Mouse (Mus musculus) E14TG2a.4 (cell line): ENCODE measurements around the gene Celf5.

Experiments
- CTCF ChIP-seq: conservative IDR thresholded peaks from 2 replicates; pipeline ENCODE4 v1.5.1; 2014; ENCODE audit warnings: low read length
- NANOG ChIP-seq: IDR thresholded peaks from 2 replicates; pipeline ENCODE4 v1.6.1; 2014; ENCODE audit warnings: borderline replicate concordance, low read length, mixed read lengths
- POU5F1 ChIP-seq: IDR thresholded peaks from 2 replicates; pipeline ENCODE4 v1.6.1; 2014; ENCODE audit warnings: low read length, borderline replicate concordance

- TF ChIP-seq CTCF (no peak), NANOG (no peak), POU5F1 (no peak)
Observed at GRCm38 (mm10) chr10:81499250-81499901, 16.9 kb upstream of the Celf5 start.
